Mouse (Mus musculus) adrenal gland, postnatal 36 days (tissue): Measurements from ENCODE around the gene Zfp354b. TPM values are rescaled to one million over a fixed set of nuclear protein-coding genes. Genes with fewer than 3 reads are reported as not detected.

Experiments
- DNase-seq, 2 experiments: peaks; one replicate each; pipeline ENCODE4 v3.0.0; 2021; ENCODE audit warnings: mixed read lengths in 1 of 2
- long read RNA-seq, 2 experiments: library from polyadenylated mRNA; stranded (forward); transcript quantifications; one replicate each; pipeline ENCODE4 v2.0.0; 2021; ENCODE audit warnings: borderline sequencing depth in 2 of 2
- total RNA-seq, 2 experiments: library from RNA; stranded (reverse); gene quantifications; 2 replicates each; pipeline ENCODE4 v1.2.3; 2021

Zfp354b gene
- total RNA-seq, result 1 to 10 TPM; 2.8 TPM
- long read RNA-seq, experiment 1, partial matches to known transcripts, result 0 of 1 reads
- long read RNA-seq, experiment 1, other reads (novel, unspliced or antisense), result 0 of 1 reads
- long read RNA-seq, experiment 2, result 0 reads

DNA sequence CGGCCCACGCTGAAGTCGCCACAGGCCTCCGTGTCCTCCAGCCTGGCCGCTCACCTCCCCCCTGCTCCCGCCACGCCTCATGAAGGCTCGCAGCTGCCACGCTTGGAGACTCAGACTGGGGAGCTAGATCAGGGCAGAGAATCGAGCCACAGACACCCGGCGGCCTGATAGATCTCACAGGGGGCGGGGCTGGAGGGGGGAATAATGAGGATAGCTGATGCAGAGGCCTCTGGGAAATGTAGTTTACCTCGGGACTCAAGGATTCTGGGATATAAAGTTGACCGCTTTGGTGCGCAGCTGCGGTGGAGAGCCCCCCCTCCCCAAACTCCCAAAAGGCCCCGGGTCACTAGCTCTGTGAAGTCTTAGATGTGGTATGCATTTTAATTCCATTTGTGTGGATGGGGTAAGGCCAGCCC lies at the start of gene Zfp354b:
Gene Zfp354b (minus strand): TSS at position 183 of the 416 bp plus-strand sequence.
- peak; percentile 83 to 91 for DNase-seq

DNA sequence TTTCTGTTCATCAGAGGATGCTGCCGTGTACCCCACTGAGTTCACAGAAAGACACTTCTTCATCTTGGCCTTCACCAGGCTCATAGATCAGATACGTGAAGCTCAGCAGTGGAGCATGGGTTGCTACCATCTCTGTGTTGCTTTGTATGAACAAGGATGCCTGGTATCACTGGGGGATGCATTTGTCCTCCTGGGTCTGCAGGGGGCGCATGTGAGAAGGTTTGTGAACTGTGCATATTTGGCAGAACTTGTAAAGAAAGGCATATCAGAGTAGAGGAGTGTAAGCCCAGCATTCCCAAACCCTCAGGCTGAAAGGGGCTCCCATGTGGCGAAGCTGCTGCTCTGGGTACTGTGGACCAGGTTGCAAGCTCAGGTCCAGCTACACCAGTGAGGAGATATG lies 45.8 kb upstream of the Zfp354b start:
- DNase-seq, result peak; percentile 53 to 70

DNA sequence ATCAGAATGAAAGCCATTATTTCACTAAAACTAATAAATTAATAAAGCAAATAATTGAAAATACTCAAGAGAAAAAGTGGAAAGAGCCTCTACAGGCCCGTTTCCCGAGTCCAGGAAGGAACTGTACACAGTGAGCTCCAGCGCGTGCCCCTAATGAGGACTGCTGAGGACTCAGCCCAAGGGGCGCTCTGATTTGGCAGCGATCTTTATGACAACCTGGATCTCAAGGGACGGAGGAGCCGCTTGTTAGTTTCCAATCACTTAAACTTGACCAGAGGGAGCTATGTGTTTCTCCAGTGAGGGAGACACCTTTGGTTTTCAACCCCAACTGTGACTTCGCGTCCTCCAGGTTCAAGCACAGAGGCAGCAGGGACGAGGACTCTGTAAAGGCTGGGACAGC lies 34.8 kb upstream of the Zfp354b start, which contains the start of gene Olfr1378:
Gene Olfr1378 (plus strand): TSS at position 301 of the 400 bp plus-strand sequence.
- DNase-seq, result no peak

DNA sequence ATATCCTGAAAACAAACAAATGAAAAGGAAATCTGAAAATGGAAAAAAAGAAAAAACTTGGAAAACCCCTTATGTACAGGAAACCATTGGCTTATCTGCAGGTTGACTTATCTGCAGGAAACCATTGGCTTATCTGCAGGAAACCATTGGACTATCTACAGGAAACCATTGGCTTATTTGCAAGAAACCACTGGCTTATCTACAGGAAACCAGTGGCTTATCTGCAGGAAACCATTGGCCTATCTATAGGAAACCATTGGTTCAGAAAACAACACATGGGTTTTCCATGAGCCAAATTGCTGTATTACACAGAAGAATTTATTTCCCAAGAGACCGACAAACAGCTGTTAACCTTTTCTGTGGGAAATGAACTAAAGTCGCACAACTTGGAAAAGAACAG lies 33.5 kb upstream of the Zfp354b start:
- no peak for DNase-seq

DNA sequence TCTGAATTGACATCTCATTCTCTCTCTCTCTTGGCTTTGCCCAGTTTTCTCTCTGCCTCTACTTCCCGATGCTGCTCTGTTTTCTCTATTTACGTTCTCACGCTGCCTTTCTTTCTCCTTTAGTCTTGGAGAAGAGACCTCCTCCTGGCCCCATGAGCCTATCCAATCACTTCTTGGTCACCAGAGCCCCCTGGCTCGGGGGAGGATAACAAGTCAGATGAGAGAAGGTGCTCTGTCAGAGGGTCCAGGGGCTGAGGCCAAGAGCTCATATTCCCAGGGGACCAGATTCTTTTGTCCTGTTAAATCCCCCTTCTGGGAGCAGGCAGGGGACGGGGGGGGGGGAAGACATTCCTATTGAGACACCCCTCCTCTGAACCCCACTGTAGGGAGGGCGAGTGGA lies 22.2 kb upstream of the Zfp354b start, which contains the start of gene Prop1:
Gene Prop1 (minus strand): TSS at position 101 of the 400 bp plus-strand sequence.
- no peak for DNase-seq

DNA sequence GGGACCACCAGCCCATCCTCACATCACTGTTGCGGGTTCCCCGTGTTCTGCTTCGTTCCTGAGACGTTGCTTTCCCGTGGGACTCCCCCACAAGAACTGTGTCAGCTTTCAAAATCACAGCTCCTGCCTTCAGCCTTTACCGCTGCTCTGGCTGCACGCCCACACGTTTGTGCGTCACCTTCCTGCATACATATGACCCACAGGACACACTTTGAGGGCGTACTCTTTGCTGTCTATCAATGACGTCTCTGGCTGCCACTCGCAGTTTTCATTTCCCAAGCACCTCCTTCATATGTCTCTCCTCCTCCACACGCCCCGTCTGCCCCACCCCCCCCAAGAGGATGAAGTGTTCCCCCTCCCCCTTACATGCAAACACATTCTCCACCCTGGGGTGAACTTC lies 20.9 kb upstream of the Zfp354b start:
- DNase-seq, result peak; percentile 36 to 43

DNA sequence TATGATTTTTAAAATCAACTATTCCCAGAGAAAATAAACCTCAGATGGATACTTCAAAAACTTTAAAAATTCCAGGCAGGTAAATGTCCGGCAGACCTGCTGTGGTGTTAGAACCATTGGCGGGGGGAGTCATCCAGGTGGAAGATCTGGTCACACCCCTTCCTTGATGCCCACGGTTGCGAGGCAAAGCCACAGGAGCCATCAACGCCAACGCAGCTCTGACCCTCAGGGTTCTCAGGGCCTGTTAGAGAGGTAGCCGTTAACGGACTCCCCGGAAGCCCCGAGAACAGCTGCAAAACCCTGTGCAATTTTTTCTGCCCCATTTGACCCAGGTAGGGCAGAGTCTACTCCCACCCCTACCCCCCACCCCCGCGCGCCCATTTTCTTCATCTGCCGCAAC lies 12.1 kb upstream of the Zfp354b start, which contains the start of gene 4933414I15Rik:
Gene 4933414I15Rik (minus strand): TSS at position 260 of the 400 bp plus-strand sequence.
- DNase-seq, result no peak

DNA sequence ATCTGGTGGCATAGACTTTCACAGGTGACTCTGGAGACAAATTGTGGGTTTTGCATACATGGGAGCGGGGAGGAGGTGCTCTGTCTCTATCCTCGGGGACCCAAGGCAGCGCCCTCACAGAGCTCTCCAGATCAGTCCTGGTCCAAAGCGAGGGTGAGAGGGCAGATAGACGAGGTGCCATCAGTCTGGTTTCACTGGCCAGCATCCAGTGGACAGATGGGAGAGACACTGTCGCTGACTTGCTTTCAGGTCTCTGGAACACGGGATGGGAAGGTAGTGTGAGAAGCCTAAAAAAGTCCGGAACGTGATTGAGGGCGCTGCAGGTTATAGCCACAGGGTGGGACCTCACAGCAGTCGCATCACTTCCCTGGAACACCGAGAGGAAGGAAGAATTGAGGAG lies 11.0 kb upstream of the Zfp354b start:
- DNase-seq, result no peak

DNA sequence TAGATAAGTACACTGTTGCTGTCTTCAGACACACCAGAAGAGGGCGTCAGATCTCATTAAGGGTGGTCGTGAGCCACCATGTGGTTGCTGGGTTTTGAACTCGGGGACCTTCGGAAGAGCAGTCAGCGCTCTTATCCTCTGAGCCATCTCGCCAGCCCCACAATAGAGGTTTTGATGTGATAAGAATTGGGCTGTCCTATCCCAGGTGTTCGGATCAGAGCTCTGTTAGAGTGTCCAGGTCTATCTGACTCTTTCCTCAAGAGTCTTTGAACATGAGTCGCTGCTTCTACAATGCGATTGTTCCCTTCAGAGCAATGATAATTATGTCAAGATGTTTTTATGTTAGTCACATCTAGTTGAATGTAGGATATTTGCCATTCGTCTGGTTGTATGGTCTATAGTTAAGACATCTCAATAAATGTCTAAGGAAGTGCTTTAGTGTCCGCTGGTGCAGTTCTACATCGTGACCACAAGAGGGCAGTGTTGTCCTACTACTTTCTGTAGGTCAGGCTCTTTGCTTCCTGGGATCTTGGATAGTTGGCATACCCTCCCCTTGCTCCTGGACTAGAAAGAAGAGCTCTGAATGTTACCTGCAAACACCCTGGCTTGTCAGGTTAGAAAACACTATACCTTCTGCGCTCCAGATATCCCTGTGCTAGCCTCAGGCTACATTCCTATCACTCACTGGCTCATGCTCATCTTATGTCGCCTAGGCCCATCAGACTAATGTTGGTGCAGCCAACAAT lies 8.4 kb upstream of the Zfp354b start:
- peak; percentile 16 to 23 for DNase-seq

DNA sequence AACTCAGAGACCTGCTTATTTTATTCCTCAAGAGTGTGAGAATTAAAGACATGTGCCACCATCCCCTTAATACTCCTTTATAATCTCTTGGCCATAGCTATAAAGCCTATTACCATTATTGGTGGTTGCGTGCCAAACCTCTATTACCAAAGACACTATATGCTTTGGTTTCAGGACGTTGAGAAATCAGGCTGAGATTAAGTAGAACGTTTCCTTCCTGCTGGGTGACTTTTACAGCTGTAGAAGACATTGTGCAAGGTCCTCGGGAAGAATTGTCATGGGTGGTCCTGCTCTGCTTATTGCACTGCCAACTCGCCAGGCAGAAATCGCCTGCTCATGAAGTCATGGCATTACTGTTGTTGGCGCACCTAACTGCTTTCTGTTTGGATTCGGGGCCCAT lies 7.0 kb upstream of the Zfp354b start:
- DNase-seq, result no peak

DNA sequence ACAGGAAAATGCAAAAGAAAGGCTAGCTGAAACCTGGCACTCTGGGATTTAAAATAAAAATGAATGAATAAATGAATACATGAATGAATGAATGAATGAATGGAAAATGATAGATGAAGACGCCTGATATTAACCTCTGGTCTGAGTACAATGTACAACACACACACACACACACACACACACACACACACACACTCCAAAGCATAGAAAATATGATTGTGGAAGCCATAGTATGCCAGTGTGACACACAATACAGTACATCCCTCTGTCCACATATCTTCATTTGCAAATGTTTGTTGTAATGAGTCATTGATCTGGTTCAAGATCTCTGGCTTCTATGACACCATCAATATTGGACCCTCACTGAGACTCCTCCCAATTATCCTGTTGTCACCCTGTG lies 607 bp upstream of the Zfp354b start:
- DNase-seq, result no peak

DNA sequence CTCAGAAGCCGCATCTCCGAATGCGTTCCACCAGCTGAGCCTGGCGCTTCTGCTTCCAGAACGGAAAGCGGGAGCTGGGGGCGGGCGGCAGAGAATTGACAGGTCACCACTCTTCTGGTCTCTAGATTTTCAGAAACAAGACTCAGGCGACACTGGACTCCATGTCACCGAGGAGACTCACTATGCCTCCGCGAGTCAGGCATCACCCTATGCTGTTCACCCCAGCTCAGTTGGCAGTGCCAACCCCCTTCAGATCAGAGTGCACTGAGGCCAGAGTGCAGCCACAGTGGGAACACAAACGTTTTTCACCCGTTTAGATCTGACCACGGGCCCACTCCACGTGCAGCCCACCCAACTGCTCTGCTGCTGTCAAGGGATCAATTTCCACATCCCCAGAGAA lies 412 bp downstream of the Zfp354b start:
- peak in 1 of 2 experiments; percentile 22 for DNase-seq

DNA sequence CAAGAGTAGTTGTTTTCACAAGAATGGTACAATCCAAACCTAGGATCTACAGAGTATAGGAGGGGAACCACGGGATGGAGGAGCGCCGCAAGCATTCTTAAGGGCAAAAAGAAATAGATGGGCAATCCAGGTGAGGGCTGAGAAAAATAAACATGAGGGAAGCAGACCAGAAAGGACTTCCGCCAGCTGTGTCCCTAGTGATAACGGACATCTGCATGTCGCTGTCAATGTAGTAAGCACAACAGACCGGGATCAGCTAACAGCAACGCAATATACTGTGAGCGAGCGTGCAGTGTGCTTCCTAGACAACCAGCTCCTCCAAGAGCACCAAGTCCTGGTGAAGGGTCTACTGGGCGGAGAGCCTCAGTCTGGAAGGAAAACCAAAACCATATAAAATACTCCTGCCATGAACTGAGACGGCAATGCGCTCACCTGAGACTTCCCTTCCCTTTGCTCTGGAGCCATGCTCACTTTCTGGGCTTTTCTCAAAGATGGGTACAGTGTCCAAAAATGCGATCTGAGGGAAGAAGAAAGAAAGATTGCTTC lies 891 bp downstream of the Zfp354b start:
- no peak for DNase-seq

DNA sequence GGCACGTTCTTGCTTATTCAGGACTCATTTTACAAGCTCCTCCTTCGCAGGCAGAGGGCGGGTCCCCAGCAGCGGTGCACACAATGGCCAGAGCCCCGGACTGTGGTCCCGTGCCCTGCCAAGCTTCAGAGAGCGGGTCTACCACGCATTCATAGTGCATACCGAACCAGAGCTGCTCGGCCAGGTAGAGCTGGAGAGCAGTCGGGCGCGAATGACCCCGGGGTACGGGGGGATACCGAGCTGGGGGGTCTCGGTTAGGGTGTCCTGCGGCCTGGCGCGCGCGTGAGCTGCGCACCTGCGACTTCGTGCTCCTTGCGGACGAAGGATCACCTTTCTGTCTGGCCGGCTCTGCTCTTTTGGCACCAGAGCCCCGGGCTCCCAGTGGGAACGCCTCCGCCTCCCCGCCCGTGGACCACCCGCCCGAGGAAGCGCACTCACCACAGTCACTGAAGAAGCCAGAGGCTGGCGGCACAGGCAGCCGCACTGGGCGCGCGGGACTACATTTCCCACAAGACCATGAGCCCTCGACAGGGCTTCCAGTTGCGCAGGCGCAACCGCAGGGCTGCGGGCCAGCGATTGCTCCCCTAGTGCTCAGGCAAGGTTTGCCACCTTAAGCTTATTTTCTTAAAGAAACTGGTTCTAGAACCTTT lies 15.6 kb downstream of the Zfp354b start, which contains the start of gene Zfp2:
Gene Zfp2 (minus strand): TSS at position 495 of the 650 bp plus-strand sequence.
- peak; percentile 95 for DNase-seq

DNA sequence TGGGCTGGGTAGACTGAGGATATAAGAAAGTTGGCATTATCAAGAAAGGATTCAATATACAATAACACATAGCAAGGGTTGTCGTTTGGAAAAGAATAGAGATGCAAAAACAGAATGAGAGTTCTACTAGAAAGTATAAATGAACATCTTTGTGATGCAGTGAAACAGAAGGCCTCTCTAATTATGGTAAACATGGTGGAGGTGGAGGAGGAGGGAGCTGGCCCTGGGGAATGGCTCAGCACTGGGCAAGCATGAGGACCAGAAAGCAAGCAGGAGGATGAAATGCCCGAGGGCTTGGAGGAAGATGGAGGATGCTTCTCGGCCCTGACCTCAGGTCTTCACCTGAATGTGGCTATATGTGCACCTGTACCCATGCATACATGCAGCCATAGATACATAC lies 17.0 kb downstream of the Zfp354b start:
- DNase-seq, result no peak

DNA sequence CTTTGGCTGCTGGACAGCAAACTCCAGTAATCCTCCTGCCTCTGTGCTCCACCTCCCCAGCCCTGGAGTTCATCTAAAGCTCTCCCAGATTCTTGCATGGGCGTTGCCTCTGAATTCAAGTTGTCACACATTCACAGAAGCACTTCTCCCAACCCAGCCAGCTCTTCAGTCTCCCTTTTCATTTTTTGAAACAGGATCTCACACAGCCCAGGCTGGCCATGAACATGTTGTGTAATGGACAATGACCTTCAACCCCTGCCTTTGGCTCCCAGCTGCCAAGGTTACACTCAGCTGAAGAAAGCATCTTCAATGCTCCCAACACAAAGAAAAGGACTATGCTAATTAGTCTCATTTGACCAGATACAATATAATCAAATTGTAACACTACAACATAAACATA lies 18.1 kb downstream of the Zfp354b start:
- peak in 1 of 2 experiments; percentile 37 for DNase-seq

DNA sequence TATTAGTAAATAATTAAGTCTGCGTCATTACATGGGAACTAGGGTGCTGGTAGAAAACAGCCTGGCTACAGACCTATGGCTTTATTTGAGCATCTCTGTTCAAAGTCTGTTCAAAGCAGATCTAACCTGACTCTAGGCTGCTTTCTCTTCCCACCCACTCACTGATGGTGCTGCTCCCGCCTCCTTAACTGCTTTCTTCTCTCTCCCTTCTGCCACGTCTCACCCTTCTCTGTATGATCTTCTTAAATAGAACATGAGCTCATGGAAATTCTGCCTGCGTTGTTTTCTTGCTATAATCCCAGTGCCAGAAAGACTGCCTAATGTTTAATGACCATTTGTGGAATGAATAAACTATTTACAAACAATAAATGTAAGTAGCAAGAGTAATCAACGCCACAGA lies 23.3 kb downstream of the Zfp354b start:
- no peak for DNase-seq

DNA sequence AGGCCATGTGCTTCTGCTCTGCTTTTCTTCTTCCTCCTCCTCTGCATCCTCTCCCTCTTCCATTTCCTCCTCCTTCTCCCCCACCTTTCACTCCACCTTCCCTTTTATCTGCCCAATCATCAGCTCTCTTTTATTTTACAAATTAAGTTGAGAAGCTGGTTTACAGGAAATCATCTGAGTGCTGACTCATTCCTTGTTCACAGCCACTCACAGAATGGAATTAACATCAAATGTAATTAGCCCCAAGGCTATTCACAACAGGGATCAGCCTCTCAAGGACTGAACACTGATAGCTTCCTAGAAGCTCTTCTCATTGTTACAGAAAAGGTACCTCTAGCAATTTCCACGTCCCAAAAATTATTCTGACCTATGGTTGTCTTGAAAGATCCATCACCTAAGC lies 34.1 kb downstream of the Zfp354b start:
- no peak for DNase-seq

DNA sequence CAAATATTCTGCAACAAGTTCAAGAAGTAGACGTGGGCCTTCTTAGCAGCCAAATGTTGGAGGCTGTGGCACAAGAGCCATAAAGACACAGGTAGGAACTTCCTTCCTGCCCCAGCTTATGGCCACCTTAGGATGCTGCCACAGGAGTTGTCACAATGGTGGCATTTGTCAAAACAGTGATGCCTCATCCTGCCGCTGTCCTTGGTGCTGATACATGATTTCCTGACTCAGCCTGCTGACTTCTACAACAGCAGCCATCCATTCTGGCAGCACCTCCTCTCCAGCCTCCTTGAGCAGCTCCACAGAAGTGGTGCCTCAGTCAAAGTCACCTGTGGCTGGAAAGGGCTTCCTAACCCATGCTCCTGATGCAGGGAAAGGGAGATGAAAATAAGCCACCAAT lies 39.0 kb downstream of the Zfp354b start:
- DNase-seq, result no peak

DNA sequence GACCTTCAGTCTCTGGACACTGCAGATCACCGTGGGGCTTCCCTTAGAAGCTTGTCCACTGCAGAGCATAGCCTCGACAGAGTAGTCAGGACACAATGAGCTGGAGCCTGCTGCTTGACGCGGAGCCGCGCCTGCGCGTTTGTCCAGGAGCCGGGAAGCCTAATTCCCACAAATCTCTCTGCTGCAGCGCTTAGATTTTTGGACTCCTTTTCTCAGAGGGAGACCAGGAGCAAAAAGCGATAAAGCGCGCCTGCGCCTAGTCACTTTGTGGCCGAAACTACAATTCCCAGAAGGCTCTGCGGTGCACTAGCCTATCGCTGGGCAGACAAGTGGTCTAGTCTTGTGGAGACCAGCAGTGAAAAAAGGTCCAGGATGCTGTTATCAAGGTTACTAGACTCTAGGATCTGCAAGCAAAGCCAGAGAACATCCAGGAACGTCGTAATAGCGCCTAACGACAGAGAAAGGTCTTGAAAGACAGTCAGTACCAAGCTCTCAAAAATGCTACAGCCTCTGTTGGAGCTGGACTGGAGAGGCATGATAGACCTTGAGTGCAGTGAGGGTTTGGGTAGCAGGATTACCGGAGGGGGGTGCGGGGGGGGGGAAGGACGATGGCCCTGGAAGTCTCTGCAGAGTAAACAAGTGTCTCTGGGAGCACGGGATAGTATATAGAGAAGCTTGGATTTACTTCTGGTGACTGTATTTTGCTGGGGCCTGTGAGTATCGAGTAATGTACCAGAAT lies 43.9 kb downstream of the Zfp354b start, which contains the start of gene Zfp454:
Gene Zfp454 (minus strand): TSS at position 262 of the 739 bp plus-strand sequence.
- DNase-seq, result peak; percentile 94

DNA sequence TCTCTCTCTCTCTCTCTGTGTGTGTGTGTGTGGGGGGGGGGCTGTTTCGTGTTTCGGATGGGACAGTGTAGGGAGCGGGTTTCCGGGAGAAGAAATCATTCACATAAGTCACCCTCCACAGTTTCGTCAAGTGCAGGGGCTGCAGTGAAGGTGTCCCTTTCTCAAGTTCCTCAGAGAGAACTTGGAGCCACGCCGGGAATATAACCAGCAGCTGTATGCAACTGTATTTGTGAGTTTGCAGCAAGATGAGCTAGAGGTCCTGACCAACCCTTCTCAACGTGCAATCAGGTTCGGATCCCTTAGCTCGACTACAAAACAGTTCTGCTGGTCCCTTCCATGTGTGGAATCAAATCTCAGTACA lies 44.5 kb downstream of the Zfp354b start:
- peak; percentile 7 to 13 for DNase-seq
